Mouse (Mus musculus) spleen, adult 2 months (tissue): ENCODE measurements around the gene Gm48552.

ENCODE experiments used
- CTCF ChIP-seq: fragments of 200-500 bp; IDR thresholded peaks from 2 replicates; pipeline ENCODE4 v1.5.1; 2011; ENCODE audit warnings: mild to moderate bottlenecking, inconsistent platforms; ENCODE audit not compliant: insufficient read depth, insufficient read length, insufficient replicate concordance; ENCODE audit errors: extremely low read depth
- POLR2A ChIP-seq: fragments of 200-500 bp; IDR thresholded peaks from 2 replicates; pipeline ENCODE4 v1.6.1; 2011; ENCODE audit warnings: low read depth, low read length, inconsistent platforms

GRCm38 (mm10) chr10:81399296-81399695 lies 10.5 kb downstream of the Gm48552 start:
- TF ChIP-seq POLR2A (no peak), CTCF (no peak)
